Mouse (Mus musculus): ENCODE measurements at regions not wholly inside any gene's neighbourhood (a gene's known extent, or its start where the extent isn't known, plus 50 kb on each side); places are given as distances from the start of the nearest gene placed in this dataset.

DNA sequence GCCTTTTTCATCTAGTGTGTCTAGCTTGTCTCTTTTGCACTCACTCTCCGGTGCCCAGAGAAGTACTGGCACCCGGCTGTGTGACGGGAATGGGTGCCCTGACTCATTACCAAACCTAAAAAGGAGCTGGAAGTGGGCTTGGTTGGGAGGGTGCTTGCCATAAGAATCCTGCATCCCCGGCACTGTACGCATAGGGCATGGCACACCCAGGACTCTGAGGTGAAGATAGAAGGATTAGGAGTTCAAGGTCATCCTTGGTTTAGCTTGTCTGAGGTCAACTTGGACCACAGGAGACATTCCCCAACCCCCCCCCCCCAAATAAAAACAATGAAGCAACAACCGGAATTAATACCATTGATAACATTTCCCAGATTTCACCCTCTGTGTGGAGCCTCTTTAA lies 59.5 kb upstream of the Zfp217 start:
- Histone ChIP-seq H3K4me1 (ENCODE audit: control insufficient read depth, insufficient read depth, low read length) (peaks cover 18% of the 10 kb centered on the region), H3K9ac (ENCODE audit: low read depth, low read length, severe bottlenecking) (no peak overlapping the region), H3K4me3 (replicated peaks; ENCODE audit: low read length) (no peak overlapping the region), H3K27ac (replicated peaks; ENCODE audit: low read depth, low read length) (no peak overlapping the region), H3K9me3 (ENCODE audit: control insufficient read depth, low read length) (no peaks in the 10 kb centered on the region), H3K4me2 (replicated peaks; ENCODE audit: low read depth, low read length, severe bottlenecking) (no peak overlapping the region), H3K27me3 (ENCODE audit: control insufficient read depth, insufficient read depth, low read length) (no peaks in the 10 kb centered on the region), H3K36me3 (ENCODE audit: control insufficient read depth, insufficient read depth, low read length) (no peaks in the 10 kb centered on the region)
- 88% methylated on average over 6 of the region's 6 CpGs for WGBS
- DNase-seq (ENCODE audit: low spot score) (no peak), ATAC-seq (ENCODE audit: low FRiP score, low read depth) (no peak)
- TF ChIP-seq POLR2A (IDR thresholded peaks at IDR 0.05; ENCODE audit: borderline replicate concordance, extremely low read depth, insufficient read depth, insufficient read length), result no peak

DNA sequence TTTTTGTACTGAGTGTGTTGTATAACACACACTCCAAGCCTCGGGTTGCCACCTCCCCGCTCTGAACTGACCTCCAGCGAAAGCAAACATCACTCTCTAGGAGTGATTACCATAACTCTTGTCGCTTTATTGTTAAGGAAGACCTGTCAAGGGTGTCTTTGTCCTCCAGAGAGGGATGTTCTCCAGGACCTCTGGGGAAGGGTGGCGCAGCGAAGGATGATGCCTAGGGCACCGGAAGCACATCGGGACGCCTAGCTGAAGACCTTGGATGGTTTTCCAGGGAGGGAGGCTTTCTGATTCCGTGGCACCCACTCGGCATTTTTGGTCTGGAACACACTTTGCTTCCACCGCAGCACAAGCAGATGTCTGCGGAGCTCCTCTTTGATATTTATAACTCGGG lies 59.0 kb upstream of the Zfp217 start:
- H3K9ac ChIP-seq (ENCODE audit: low read depth, low read length, severe bottlenecking), result no peak overlapping the region
- peaks cover 18% of the 10 kb centered on the region for H3K4me1 ChIP-seq (ENCODE audit: control insufficient read depth, insufficient read depth, low read length)
- no peak for ATAC-seq (ENCODE audit: low FRiP score, low read depth)
- H3K9me3 ChIP-seq (ENCODE audit: control insufficient read depth, low read length), result no peaks in the 10 kb centered on the region
- H3K27ac ChIP-seq (replicated peaks; ENCODE audit: low read depth, low read length), result no peak overlapping the region
- H3K27me3 ChIP-seq (ENCODE audit: control insufficient read depth, insufficient read depth, low read length), result no peaks in the 10 kb centered on the region
- no peak for TF ChIP-seq POLR2A (IDR thresholded peaks at IDR 0.05; ENCODE audit: borderline replicate concordance, extremely low read depth, insufficient read depth, insufficient read length)
- no peak overlapping the region for H3K4me3 ChIP-seq (replicated peaks; ENCODE audit: low read length)
- DNase-seq (ENCODE audit: low spot score), result no peak
- 56% methylated on average over 14 of the region's 14 CpGs for WGBS
- no peaks in the 10 kb centered on the region for H3K36me3 ChIP-seq (ENCODE audit: control insufficient read depth, insufficient read depth, low read length)
- no peak overlapping the region for H3K4me2 ChIP-seq (replicated peaks; ENCODE audit: low read depth, low read length, severe bottlenecking)

DNA sequence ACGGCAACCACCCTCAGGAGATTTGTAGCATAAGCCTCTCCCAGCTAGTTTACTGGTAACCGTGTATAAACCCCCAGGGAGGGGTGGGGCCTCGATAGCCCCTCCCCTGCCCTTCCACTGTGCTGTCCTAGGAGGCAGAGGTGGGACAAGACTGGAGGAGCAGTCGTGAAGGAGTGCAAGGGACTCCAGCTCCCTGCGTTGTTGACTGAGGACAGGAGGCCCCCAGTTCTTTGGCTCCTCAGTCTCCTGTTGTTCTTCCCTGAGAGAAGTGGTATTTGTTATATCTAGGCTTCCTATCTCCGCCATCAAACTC lies 58.5 kb upstream of the Zfp217 start:
- DNase-seq (ENCODE audit: low spot score) (no peak), ATAC-seq (ENCODE audit: low FRiP score, low read depth) (no peak)
- TF ChIP-seq POLR2A (IDR thresholded peaks at IDR 0.05; ENCODE audit: borderline replicate concordance, extremely low read depth, insufficient read depth, insufficient read length), result no peak
- Histone ChIP-seq H3K4me1 (ENCODE audit: control insufficient read depth, insufficient read depth, low read length) (peaks cover 18% of the 10 kb centered on the region), H3K27ac (replicated peaks; ENCODE audit: low read depth, low read length) (no peak overlapping the region), H3K4me2 (replicated peaks; ENCODE audit: low read depth, low read length, severe bottlenecking) (peak overlapping the region; percentile 65), H3K4me3 (replicated peaks; ENCODE audit: low read length) (no peak overlapping the region), H3K27me3 (ENCODE audit: control insufficient read depth, insufficient read depth, low read length) (no peaks in the 10 kb centered on the region), H3K9ac (ENCODE audit: low read depth, low read length, severe bottlenecking) (no peak overlapping the region), H3K9me3 (ENCODE audit: control insufficient read depth, low read length) (no peaks in the 10 kb centered on the region), H3K36me3 (ENCODE audit: control insufficient read depth, insufficient read depth, low read length) (no peaks in the 10 kb centered on the region)
- 9% methylated on average over 6 of the region's 6 CpGs for WGBS

DNA sequence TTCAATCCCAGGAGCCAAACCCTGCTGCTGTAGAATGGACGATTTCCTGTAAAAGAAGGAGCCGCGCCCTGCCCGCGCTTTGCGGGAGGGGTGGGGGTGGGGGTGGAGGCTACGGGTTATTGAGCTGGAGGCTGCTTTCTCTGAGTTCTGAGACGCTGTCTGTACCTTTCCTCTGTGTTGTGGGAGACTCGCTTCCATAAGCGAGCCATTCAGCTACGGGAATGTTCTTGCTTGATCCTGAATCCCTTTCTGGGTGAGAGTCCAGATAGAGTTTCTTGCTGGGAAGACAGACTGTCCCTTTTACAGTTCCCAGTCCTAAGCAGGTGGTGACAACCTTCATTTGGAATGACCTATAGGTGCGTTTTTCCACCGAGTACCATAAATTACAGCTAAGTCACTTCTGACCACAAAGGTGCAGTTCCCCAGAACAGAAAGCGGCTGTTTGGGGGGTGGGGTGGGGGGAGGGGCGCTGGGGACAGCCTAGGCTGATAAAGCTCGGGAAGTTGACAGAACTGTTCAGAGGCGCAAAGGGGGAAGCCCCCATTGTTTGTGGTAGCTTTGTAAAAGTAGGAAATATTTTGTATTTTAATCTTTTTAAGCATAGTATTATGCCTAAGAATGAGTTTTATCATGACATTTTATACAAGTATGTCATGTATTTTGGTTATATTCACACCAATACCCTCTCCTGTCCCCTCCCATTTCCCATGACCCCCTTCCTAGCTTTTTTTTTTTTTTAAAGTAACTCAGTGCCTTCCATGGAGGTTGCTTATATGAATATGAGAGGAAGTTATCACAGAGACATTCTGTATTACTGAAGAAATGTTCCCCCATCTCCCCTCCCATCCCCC lies 57.9 kb upstream of the Zfp217 start:
- Histone ChIP-seq H3K4me2 (replicated peaks; ENCODE audit: low read depth, low read length, severe bottlenecking) (peak overlapping the region; percentile 65), H3K9me3 (ENCODE audit: control insufficient read depth, low read length) (no peaks in the 10 kb centered on the region), H3K36me3 (ENCODE audit: control insufficient read depth, insufficient read depth, low read length) (no peaks in the 10 kb centered on the region), H3K27ac (replicated peaks; ENCODE audit: low read depth, low read length) (peak overlapping the region; percentile 50), H3K4me1 (ENCODE audit: control insufficient read depth, insufficient read depth, low read length) (peaks cover 18% of the 10 kb centered on the region), H3K4me3 (replicated peaks; ENCODE audit: low read length) (peak overlapping the region; percentile 31), H3K9ac (ENCODE audit: low read depth, low read length, severe bottlenecking) (0 out of 2 replicates have a peak overlapping the region, but pooled peaks have one; percentile 34), H3K27me3 (ENCODE audit: control insufficient read depth, insufficient read depth, low read length) (no peaks in the 10 kb centered on the region)
- ATAC-seq (ENCODE audit: low FRiP score, low read depth), result peak; percentile 39; the same call in 1 of the 2 replicates
- no peak for TF ChIP-seq POLR2A (IDR thresholded peaks at IDR 0.05; ENCODE audit: borderline replicate concordance, extremely low read depth, insufficient read depth, insufficient read length)
- 1% methylated on average over 17 of the region's 17 CpGs for WGBS
- DNase-seq (ENCODE audit: low spot score), result peak; percentile 50

DNA sequence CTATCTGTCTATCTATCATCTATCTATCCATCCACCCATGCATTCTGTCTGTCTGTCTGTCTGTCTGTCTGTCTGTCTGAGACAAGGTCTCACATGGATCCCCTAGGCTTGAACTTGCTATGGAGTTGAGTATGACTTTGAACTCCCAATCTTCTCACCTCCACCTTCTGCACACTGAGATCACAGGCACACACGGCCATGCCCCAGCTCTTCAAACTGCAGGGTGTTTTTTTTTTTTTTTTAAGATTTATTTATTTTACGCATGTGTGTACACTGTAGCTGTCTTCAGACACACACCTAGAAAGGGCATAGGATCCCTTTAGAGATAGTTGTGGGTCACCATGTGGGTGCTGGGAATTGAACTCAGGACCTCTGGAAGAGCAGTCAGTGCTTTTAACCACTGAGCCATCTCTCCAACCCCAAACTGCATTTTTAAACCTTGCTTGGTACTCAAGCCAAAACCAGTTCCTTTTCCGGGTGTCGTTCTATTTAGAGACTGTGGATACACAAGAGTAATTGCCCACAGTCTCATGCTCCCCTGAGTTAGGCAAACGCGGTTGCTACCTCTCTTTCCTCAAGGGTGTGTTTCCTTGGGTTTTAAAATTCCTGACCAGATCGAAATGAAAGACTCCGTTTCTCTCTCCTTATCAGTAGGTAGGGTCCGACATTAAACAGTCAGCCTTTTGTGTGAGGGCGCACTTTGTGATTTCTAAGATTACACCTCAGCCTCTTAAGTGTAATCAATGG lies 57.0 kb upstream of the Zfp217 start:
- peak; percentile 6; the same call in 1 of the 2 replicates for ATAC-seq (ENCODE audit: low FRiP score, low read depth)
- Histone ChIP-seq H3K9me3 (ENCODE audit: control insufficient read depth, low read length) (no peaks in the 10 kb centered on the region), H3K4me3 (replicated peaks; ENCODE audit: low read length) (peak overlapping the region; percentile 31), H3K36me3 (ENCODE audit: control insufficient read depth, insufficient read depth, low read length) (no peaks in the 10 kb centered on the region), H3K4me1 (ENCODE audit: control insufficient read depth, insufficient read depth, low read length) (peaks cover 18% of the 10 kb centered on the region), H3K4me2 (replicated peaks; ENCODE audit: low read depth, low read length, severe bottlenecking) (peak overlapping the region; percentile 65), H3K27ac (replicated peaks; ENCODE audit: low read depth, low read length) (no peak overlapping the region), H3K27me3 (ENCODE audit: control insufficient read depth, insufficient read depth, low read length) (no peaks in the 10 kb centered on the region), H3K9ac (ENCODE audit: low read depth, low read length, severe bottlenecking) (0 out of 2 replicates have a peak overlapping the region, but pooled peaks have one; percentile 34)
- 22% methylated on average over 10 of the region's 10 CpGs for WGBS
- DNase-seq (ENCODE audit: low spot score), result no peak
- no peak for TF ChIP-seq POLR2A (IDR thresholded peaks at IDR 0.05; ENCODE audit: borderline replicate concordance, extremely low read depth, insufficient read depth, insufficient read length)

All from limb, embryonic 14.5 days (tissue).